Mouse (Mus musculus) kidney, embryonic 15.5 days (tissue): Measurements from ENCODE around the gene Sdhaf2. TPM values are rescaled to one million over a fixed set of nuclear protein-coding genes. Genes with fewer than 3 reads are reported as not detected.
A peak's percentile ranks its signal among the peaks of the same experiment; 100 is the strongest.
"Not testable (repeated sequence)": the region's sequence is repeated elsewhere in the genome, so short reads cannot be mapped to it uniquely, and the experiment has no call there.

Experiments
- ATAC-seq: fragments of 200-750 bp; cut with Nextera tagmentation; replicated peaks from 2 replicates; pipeline ENCODE4 v1.8.0; 2017; ENCODE audit warnings: moderate TSS enrichment; ENCODE audit not compliant: low FRiP score
- H3K27ac ChIP-seq: fragments of 300-500 bp; sonication (generic); 2 replicates; pipeline ENCODE4 v1.5.1; 2015; ENCODE audit warnings: mild to moderate bottlenecking, inconsistent platforms
- H3K27me3 ChIP-seq: fragments of 300-500 bp; sonication (generic); 2 replicates; pipeline ENCODE4 v1.6.1; 2015; ENCODE audit warnings: inconsistent platforms
- H3K36me3 ChIP-seq: fragments of 300-500 bp; sonication (generic); 2 replicates; pipeline ENCODE4 v1.6.1; 2015; ENCODE audit warnings: inconsistent platforms
- H3K4me1 ChIP-seq: fragments of 300-500 bp; sonication (generic); 2 replicates; pipeline ENCODE4 v1.6.1; 2015; ENCODE audit warnings: inconsistent platforms
- H3K4me2 ChIP-seq: fragments of 300-500 bp; sonication (generic); 2 replicates; pipeline ENCODE4 v1.6.1; 2015; ENCODE audit warnings: moderate library complexity, mild to moderate bottlenecking, inconsistent platforms
- H3K4me3 ChIP-seq: fragments of 300-500 bp; sonication (generic); replicated peaks from 2 replicates; pipeline ENCODE4 v1.5.1; 2015; ENCODE audit warnings: mild to moderate bottlenecking, inconsistent platforms
- H3K9ac ChIP-seq: fragments of 300-500 bp; sonication (generic); 2 replicates; pipeline ENCODE4 v1.6.1; 2015; ENCODE audit warnings: mild to moderate bottlenecking, inconsistent platforms
- H3K9me3 ChIP-seq: fragments of 300-500 bp; sonication (generic); replicated peaks from 2 replicates; pipeline ENCODE4 v1.6.1; 2016; ENCODE audit warnings: inconsistent platforms
- WGBS: fragments of 180-500 bp; shearing (Covaris S2); methylation state at CpG from one replicate; pipeline ENCODE4 v1.1.7; 2015; ENCODE audit warnings: mixed read lengths; 5-methylcytosine and 5-hydroxymethylcytosine counted together
- polyA plus RNA-seq: library from polyadenylated mRNA; unstranded; fragments of >200 nt; fragmentation: Nextera tagmentation; extraction: Ambion mirVana; gene quantifications from 2 replicates; pipeline ENCODE4 v1.2.1, GENCODE M21; 2015

Gene Sdhaf2
- polyA plus RNA-seq = 59.4 and 61.4 TPM in 2 replicates

DNA sequence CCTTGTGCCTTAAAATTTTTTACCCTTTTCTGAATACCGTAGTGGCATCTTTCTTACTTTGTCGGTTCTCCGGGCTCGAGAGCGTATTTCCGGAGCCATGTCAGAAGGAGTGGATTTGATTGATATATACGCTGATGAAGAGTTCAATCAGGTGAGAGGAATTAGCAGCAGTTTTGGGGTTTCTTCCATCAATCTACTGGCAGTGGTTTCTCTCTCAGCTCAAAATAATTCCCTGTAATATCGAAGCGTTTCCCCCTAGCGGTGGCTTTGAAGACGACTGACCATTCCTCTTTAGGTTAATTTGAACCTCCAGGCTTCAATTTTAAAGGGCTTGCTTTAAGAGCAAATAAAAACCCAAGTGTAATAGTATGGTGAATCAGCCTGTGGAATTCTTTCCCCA is at the start of gene Sdhaf2:
TSS of gene Sdhaf2 (minus strand) at position 233 of the 400 bp plus-strand sequence.
- H3K27me3 ChIP-seq = no peaks in the 10 kb centered on the region
- 1% methylated on average over 11 of the region's 11 CpGs for WGBS
- peaks cover 29% of the 10 kb centered on the region for H3K4me1 ChIP-seq
- peak within 1 kb of the TSS; percentile 89 for H3K4me3 ChIP-seq
- H3K36me3 ChIP-seq = peaks cover 30% of the 10 kb centered on the region
- H3K27ac ChIP-seq = peak within 1 kb of the TSS; percentile 99
- H3K9ac ChIP-seq = peak within 1 kb of the TSS; percentile 93
- ATAC-seq = peak; percentile 5; the same call in 1 of the 2 replicates
- H3K4me2 ChIP-seq = peak within 1 kb of the TSS; percentile 64
- no peaks in the 10 kb centered on the region for H3K9me3 ChIP-seq

- Histone ChIP-seq H3K9ac (no peak overlapping the region), H3K27me3 (no peaks in the 10 kb centered on the region), H3K9me3 (no peaks in the 10 kb centered on the region), H3K27ac (no peak overlapping the region), H3K4me1 (no peaks in the 10 kb centered on the region), H3K36me3 (peaks cover 57% of the 10 kb centered on the region), H3K4me2 (no peak overlapping the region), H3K4me3 (no peak overlapping the region)
- no peak for ATAC-seq
- 96% methylated on average over 6 of the region's 6 CpGs for WGBS
Measured at GRCm38 (mm10) chr19:10569627-10570026, 43.7 kb upstream of the Sdhaf2 start.

DNA sequence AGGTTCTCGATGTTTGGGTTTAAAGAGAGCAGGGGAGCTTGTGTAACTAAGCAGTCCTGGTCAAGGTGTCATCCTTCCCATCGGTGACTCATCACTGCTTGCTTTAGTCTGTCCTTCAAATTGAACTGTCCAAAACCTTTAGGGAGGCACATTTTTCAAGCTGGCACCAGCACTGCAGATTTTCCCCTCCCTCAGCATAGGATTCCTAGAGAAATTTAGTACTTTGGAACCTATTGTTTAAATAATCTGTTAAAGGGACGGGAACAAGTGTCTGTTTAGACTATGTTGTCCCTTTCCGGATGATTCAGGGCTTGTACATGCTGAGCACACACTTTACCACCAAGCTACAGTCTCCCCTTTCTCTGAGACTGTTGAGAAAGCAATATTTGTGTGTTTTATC is 39.3 kb upstream of the Sdhaf2 start:
- Histone ChIP-seq H3K4me3 (no peak overlapping the region), H3K36me3 (peaks cover 14% of the 10 kb centered on the region), H3K27ac (no peak overlapping the region), H3K9me3 (no peaks in the 10 kb centered on the region), H3K4me2 (no peak overlapping the region), H3K9ac (no peak overlapping the region), H3K27me3 (0 out of 2 replicates have a peak, but pooled peaks cover 4% of the 10 kb centered on the region), H3K4me1 (0 out of 2 replicates have a peak, but pooled peaks cover 3% of the 10 kb centered on the region)
- ATAC-seq = no peak
- WGBS = 78% methylated on average over 4 of the region's 4 CpGs

GRCm38 (mm10) chr19:10564278-10564677 is 38.3 kb upstream of the Sdhaf2 start:
- 78% methylated on average over 6 of the region's 6 CpGs for WGBS

DNA sequence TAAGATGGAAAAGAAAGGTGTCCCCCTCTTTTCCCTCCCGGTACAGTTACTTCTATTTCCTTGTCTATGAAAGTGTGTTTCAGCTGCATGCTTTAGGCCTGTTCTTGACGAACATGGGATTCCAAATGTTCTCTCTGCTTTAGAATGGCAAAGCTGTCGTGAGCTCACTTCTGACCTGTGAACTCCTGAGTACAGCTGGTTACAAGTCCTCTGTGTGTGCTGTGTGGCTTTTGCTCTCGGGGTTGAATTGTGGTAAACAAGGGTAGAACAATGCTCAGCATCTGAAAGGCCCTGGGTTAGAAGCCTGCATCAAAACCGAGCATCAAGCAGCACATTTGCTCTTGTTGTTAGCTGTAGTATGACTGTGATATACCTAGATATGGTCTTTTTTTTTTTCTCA is 36.4 kb upstream of the Sdhaf2 start:
- 0 out of 2 replicates have a peak, but pooled peaks cover 3% of the 10 kb centered on the region for H3K4me1 ChIP-seq
- WGBS = 69% methylated on average over 5 of the region's 5 CpGs

More at GRCm38 (mm10) chr19:10564278-10564677, 38.3 kb upstream of the Sdhaf2 start:
- Histone ChIP-seq H3K27me3 (0 out of 2 replicates have a peak, but pooled peaks cover 4% of the 10 kb centered on the region), H3K4me2 (no peak overlapping the region), H3K27ac (no peak overlapping the region), H3K36me3 (peaks cover 4% of the 10 kb centered on the region), H3K4me1 (0 out of 2 replicates have a peak, but pooled peaks cover 3% of the 10 kb centered on the region), H3K9ac (no peak overlapping the region), H3K9me3 (no peaks in the 10 kb centered on the region), H3K4me3 (no peak overlapping the region)
- no peak for ATAC-seq

GRCm38 (mm10) chr19:10561558-10562314 is 35.8 kb upstream of the Sdhaf2 start:
- ATAC-seq = no peak
- Histone ChIP-seq H3K27me3 (0 out of 2 replicates have a peak, but pooled peaks cover 4% of the 10 kb centered on the region), H3K4me1 (0 out of 2 replicates have a peak, but pooled peaks cover 3% of the 10 kb centered on the region), H3K9ac (no peak overlapping the region), H3K4me2 (no peak overlapping the region), H3K27ac (peak overlapping the region; percentile 60), H3K9me3 (no peaks in the 10 kb centered on the region), H3K36me3 (no peaks in the 10 kb centered on the region), H3K4me3 (no peak overlapping the region)
- WGBS = 59% methylated on average over 6 of the region's 6 CpGs

More for the DNA sequence above, 36.4 kb upstream of the Sdhaf2 start:
- Histone ChIP-seq H3K4me2 (no peak overlapping the region), H3K27me3 (0 out of 2 replicates have a peak, but pooled peaks cover 4% of the 10 kb centered on the region), H3K9ac (no peak overlapping the region), H3K36me3 (no peaks in the 10 kb centered on the region), H3K27ac (peak overlapping the region; percentile 60), H3K9me3 (no peaks in the 10 kb centered on the region), H3K4me3 (no peak overlapping the region)
- no peak for ATAC-seq

DNA sequence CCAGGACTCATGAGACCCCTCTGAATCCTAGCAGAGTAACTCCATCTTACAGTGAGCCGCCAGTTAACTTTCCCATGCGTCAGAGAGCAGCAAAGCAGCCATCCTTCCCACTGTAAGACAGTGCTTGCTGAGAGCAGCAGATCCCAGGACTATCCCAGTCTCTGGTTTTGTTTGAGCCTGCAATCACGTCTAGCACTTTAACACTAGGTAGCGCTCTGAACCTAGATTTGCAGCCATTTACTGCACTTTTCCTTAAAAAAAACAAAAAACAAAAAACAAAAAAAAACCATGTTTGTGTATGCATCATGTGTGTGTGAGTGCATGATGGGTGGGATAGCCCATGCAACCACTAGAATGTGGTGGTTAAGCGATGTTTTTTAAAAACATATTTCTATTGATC is 34.2 kb upstream of the Sdhaf2 start:
- no peak overlapping the region for H3K4me2 ChIP-seq
- H3K9me3 ChIP-seq = no peaks in the 10 kb centered on the region
- WGBS = 44% methylated on average over 5 of the region's 5 CpGs
- 0 out of 2 replicates have a peak, but pooled peaks cover 4% of the 10 kb centered on the region for H3K27me3 ChIP-seq
- no peak overlapping the region for H3K27ac ChIP-seq
- no peak overlapping the region for H3K4me3 ChIP-seq
- peaks cover 11% of the 10 kb centered on the region for H3K4me1 ChIP-seq
- no peak overlapping the region for H3K9ac ChIP-seq
- ATAC-seq = no peak
- no peaks in the 10 kb centered on the region for H3K36me3 ChIP-seq

- H3K9ac ChIP-seq, H3K4me3 ChIP-seq, H3K27me3 ChIP-seq, H3K9me3 ChIP-seq, H3K4me2 ChIP-seq, H3K36me3 ChIP-seq, ATAC-seq, H3K27ac ChIP-seq: not testable (repeated sequence)
- peaks cover 18% of the 10 kb centered on the region for H3K4me1 ChIP-seq
- 75% methylated on average over 4 of the region's 4 CpGs for WGBS
Measured at GRCm38 (mm10) chr19:10557837-10558375, 32.0 kb upstream of the Sdhaf2 start.

- Histone ChIP-seq H3K4me3 (no peak overlapping the region), H3K27me3 (no peaks in the 10 kb centered on the region), H3K36me3 (peaks cover 4% of the 10 kb centered on the region), H3K27ac (no peak overlapping the region), H3K4me1 (peaks cover 18% of the 10 kb centered on the region), H3K9me3 (no peaks in the 10 kb centered on the region), H3K9ac (no peak overlapping the region), H3K4me2 (no peak overlapping the region)
- 40% methylated on average over 2 of the region's 2 CpGs for WGBS
- no peak for ATAC-seq
Measured at GRCm38 (mm10) chr19:10557430-10557829, 31.5 kb upstream of the Sdhaf2 start.

DNA sequence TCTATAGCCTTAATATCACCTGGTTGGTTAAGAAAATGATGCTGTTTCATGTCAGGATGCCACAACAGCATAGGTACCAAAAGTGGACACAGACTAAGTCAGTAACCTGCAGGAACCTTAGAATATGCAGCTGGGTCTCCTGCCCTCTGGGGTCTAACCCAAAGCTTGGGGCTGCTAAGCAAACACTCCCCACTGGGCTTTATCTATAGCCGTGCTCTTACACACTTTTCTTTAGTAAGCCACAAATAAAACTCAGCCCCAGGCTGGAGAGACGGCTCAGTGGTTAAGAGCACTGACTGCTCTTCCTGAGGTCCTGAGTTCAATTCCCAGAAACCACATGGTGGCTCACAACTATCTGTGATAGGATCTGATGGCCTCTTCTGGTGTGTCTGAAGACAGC is 31.1 kb upstream of the Sdhaf2 start:
- H3K4me1 ChIP-seq = peaks cover 17% of the 10 kb centered on the region
- no peak overlapping the region for H3K4me2 ChIP-seq
- no peak for ATAC-seq
- no peaks in the 10 kb centered on the region for H3K27me3 ChIP-seq
- 57% methylated on average over 2 of the region's 2 CpGs for WGBS
- H3K27ac ChIP-seq = no peak overlapping the region
- no peak overlapping the region for H3K4me3 ChIP-seq
- H3K9me3 ChIP-seq = no peaks in the 10 kb centered on the region
- H3K9ac ChIP-seq = no peak overlapping the region
- H3K36me3 ChIP-seq = peaks cover 7% of the 10 kb centered on the region

DNA sequence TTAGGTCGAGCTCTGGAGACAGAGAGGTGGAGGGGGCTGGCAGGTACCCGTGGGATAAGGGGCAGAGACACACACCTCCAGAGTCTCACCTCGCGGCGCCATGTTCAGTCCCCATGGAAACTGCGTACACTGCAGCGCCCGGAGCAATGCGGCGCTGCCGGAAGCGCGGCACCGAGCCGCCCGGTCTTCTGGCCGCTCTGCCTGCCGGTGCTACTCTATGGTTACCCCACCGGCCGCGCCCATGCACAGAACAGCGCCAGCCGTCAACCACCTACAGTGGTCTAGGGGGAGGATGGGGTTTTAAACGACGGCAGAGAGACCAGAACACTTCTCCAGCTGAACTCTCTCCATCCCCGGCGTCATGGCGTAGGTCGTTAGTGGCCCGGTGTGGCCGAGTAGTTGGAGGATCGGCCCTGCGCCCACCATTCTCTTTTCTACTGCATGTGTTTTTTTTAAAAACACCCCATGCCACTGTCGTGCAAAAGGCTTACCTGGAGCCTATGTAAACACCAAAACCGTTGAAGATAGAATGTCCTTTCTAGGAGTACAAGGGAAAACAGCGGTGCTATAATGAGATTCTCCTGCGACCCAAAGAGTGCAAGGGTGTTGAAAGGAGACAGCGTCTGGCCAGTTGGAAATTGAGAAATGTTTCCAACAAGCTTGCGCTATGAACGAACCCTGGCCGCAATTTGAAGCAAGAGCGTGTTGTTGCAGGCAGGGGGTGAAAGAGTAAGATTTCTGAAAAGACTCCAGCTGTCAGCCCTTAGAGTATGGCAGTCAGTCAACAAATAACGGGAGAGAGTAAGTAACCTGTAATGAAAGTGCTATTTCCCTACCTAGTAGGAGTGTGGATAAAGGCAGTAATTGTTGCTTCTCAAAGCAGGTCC is 29.9 kb upstream of the Sdhaf2 start, which contains the start of gene Tmem216:
TSS of gene Tmem216 (minus strand) at position 615 of the 887 bp plus-strand sequence.
- Histone ChIP-seq H3K9ac (peak within 1 kb of the TSS; percentile 61), H3K36me3 (peaks cover 18% of the 10 kb centered on the region), H3K4me3 (peak within 1 kb of the TSS; percentile 72), H3K9me3 (no peaks in the 10 kb centered on the region), H3K4me1 (peaks cover 15% of the 10 kb centered on the region), H3K27ac (peak within 1 kb of the TSS; percentile 77), H3K27me3 (no peaks in the 10 kb centered on the region), H3K4me2 (peak within 1 kb of the TSS; percentile 72)
- ATAC-seq = peak; percentile 97
- 1% methylated on average over 43 of the region's 43 CpGs for WGBS
